Mouse (Mus musculus) heart, adult 2 months (tissue): Measurements from ENCODE around the gene Tmem11.

ENCODE experiments used
- CTCF ChIP-seq: fragments of 200-600 bp; IDR thresholded peaks from 2 replicates; pipeline ENCODE4 v1.8.1; 2022; ENCODE audit warnings: antibody characterized with exemption, mild to moderate bottlenecking, moderate library complexity
- POLR2A ChIP-seq: fragments of 200-500 bp; IDR thresholded peaks from 2 replicates; pipeline ENCODE4 v1.6.1; 2011; ENCODE audit warnings: mild to moderate bottlenecking, low read depth, low read length, control low read depth; ENCODE audit not compliant: insufficient read depth

GRCm38 (mm10) chr11:60866021-60866420 lies 13.1 kb downstream of the Tmem11 start:
- TF ChIP-seq CTCF (no peak), POLR2A (no peak)
